Mouse (Mus musculus) ES-Bruce4 (cell line): ENCODE results near the gene Stxbp3. TPM values are rescaled to one million over a fixed set of nuclear protein-coding genes. Genes with fewer than 3 reads are reported as not detected.
A peak's percentile ranks its signal among the peaks of the same experiment; 100 is the strongest.
"Not testable (repeated sequence)": the region's sequence is repeated elsewhere in the genome, so short reads cannot be mapped to it uniquely, and the experiment has no call there.

Experiments
- H3K27ac ChIP-seq: 2 replicates; pipeline ENCODE4 v1.5.1; 2012; ENCODE audit warnings: low read length, inconsistent platforms; ENCODE audit not compliant: insufficient read depth
- H3K27me3 ChIP-seq: 2 replicates; pipeline ENCODE4 v1.6.1; 2012; ENCODE audit warnings: mild to moderate bottlenecking, low read length, inconsistent platforms; ENCODE audit not compliant: control insufficient read depth, poor library complexity, insufficient read depth, severe bottlenecking
- H3K36me3 ChIP-seq: 2 replicates; pipeline ENCODE4 v1.6.1; 2012; ENCODE audit warnings: inconsistent platforms, mild to moderate bottlenecking, low read length, moderate library complexity; ENCODE audit not compliant: control insufficient read depth, poor library complexity, insufficient read depth, severe bottlenecking
- H3K4me1 ChIP-seq: one replicate; pipeline ENCODE4 v1.8.1; 2011; ENCODE audit warnings: low read length; ENCODE audit not compliant: control insufficient read depth, insufficient read depth
- H3K4me3 ChIP-seq: 2 replicates; pipeline ENCODE4 v1.5.1; 2011; ENCODE audit warnings: low read depth, mild to moderate bottlenecking, low read length
- H3K9ac ChIP-seq: 2 replicates; pipeline ENCODE4 v1.6.1; 2012; ENCODE audit warnings: low read depth, mild to moderate bottlenecking, inconsistent platforms; ENCODE audit not compliant: poor library complexity, severe bottlenecking
- H3K9me3 ChIP-seq: replicated peaks from 2 replicates; pipeline ENCODE4 v1.6.1; 2012; ENCODE audit warnings: mild to moderate bottlenecking, low read length, inconsistent platforms; ENCODE audit not compliant: control insufficient read depth, poor library complexity, insufficient read depth, severe bottlenecking
- CTCF ChIP-seq: IDR thresholded peaks from one replicate; pipeline ENCODE4 v1.8.1; 2011; ENCODE audit warnings: low read depth, low read length
- EP300 ChIP-seq: IDR thresholded peaks from 2 replicates; pipeline ENCODE4 v1.6.1; 2011; ENCODE audit warnings: low read depth, low read length; ENCODE audit not compliant: insufficient read depth
- POLR2A ChIP-seq: IDR thresholded peaks from one replicate; pipeline ENCODE4 v1.8.1; 2011; ENCODE audit warnings: low read length; ENCODE audit not compliant: insufficient read depth
- polyA plus RNA-seq: library from polyadenylated mRNA; stranded (reverse); fragments of >200 nt; gene quantifications from 2 replicates; pipeline ENCODE4 v1.2.4, GENCODE M21; 2011; ENCODE audit warnings: low read depth; ENCODE audit not compliant: missing spikeins, insufficient read depth, insufficient read length

The Stxbp3 gene
- polyA plus RNA-seq, 1 experiment = 25.9 TPM

GRCm38 (mm10) chr3:108844026-108844425, 3.7 kb upstream of the Stxbp3 start:
- Histone ChIP-seq H3K27ac (no peak overlapping the region), H3K27me3 (no peaks in the 10 kb centered on the region), H3K4me3 (no peak overlapping the region), H3K9me3 (peaks cover 14% of the 10 kb centered on the region), H3K4me1 (no peaks in the 10 kb centered on the region), H3K9ac (no peak overlapping the region), H3K36me3 (no peaks in the 10 kb centered on the region)
- TF ChIP-seq EP300 (no peak), POLR2A (no peak)

GRCm38 (mm10) chr3:108840716-108841054, 359 bp upstream of the Stxbp3 start:
- no peak overlapping the region for H3K4me3 ChIP-seq
- no peak overlapping the region for H3K9ac ChIP-seq
- H3K36me3 ChIP-seq = no peaks in the 10 kb centered on the region
- no peak for TF ChIP-seq POLR2A
- TF ChIP-seq CTCF = no peak
- no peak for TF ChIP-seq EP300
- peaks cover 5% of the 10 kb centered on the region for H3K9me3 ChIP-seq
- no peaks in the 10 kb centered on the region for H3K4me1 ChIP-seq
- H3K27ac ChIP-seq = no peak overlapping the region
- no peaks in the 10 kb centered on the region for H3K27me3 ChIP-seq

GRCm38 (mm10) chr3:108839647-108839999, 703 bp downstream of the Stxbp3 start:
- no peaks in the 10 kb centered on the region for H3K9me3 ChIP-seq
- H3K27ac ChIP-seq = no peak overlapping the region
- peak overlapping the region; percentile 82 for H3K4me3 ChIP-seq
- TF ChIP-seq EP300 = no peak
- peak overlapping the region; percentile 76 for H3K9ac ChIP-seq
- H3K27me3 ChIP-seq = no peaks in the 10 kb centered on the region
- H3K4me1 ChIP-seq = no peaks in the 10 kb centered on the region
- H3K36me3 ChIP-seq = no peaks in the 10 kb centered on the region

- Histone ChIP-seq H3K9me3 (no peaks in the 10 kb centered on the region), H3K4me1 (no peaks in the 10 kb centered on the region), H3K9ac (no peak overlapping the region), H3K27ac (no peak overlapping the region), H3K27me3 (no peaks in the 10 kb centered on the region), H3K36me3 (no peaks in the 10 kb centered on the region), H3K4me3 (no peak overlapping the region)
- TF ChIP-seq POLR2A = no peak
- TF ChIP-seq EP300 = no peak
- TF ChIP-seq CTCF = no peak
Observed at GRCm38 (mm10) chr3:108838980-108839379, 1.3 kb downstream of the Stxbp3 start.

- no peak for TF ChIP-seq CTCF
- no peak for TF ChIP-seq EP300
- TF ChIP-seq POLR2A = no peak
- Histone ChIP-seq H3K4me3 (no peak overlapping the region), H3K27me3 (no peaks in the 10 kb centered on the region), H3K4me1 (no peaks in the 10 kb centered on the region), H3K9me3 (no peaks in the 10 kb centered on the region), H3K9ac (no peak overlapping the region), H3K36me3 (no peaks in the 10 kb centered on the region), H3K27ac (no peak overlapping the region)
Observed at GRCm38 (mm10) chr3:108836931-108837330, 3.4 kb downstream of the Stxbp3 start.

GRCm38 (mm10) chr3:108833717-108834116, 6.6 kb downstream of the Stxbp3 start:
- H3K36me3 ChIP-seq, H3K4me1 ChIP-seq, H3K4me3 ChIP-seq: not testable (repeated sequence)

GRCm38 (mm10) chr3:108831750-108832149, 8.6 kb downstream of the Stxbp3 start:
- Histone ChIP-seq H3K9me3 (no peaks in the 10 kb centered on the region), H3K9ac (no peak overlapping the region)
- TF ChIP-seq EP300 = no peak

More at GRCm38 (mm10) chr3:108833717-108834116, 6.6 kb downstream of the Stxbp3 start:
- H3K9ac ChIP-seq, H3K27ac ChIP-seq, H3K27me3 ChIP-seq, H3K9me3 ChIP-seq: not testable (repeated sequence)

More at GRCm38 (mm10) chr3:108831750-108832149, 8.6 kb downstream of the Stxbp3 start:
- Histone ChIP-seq H3K27ac (no peak overlapping the region), H3K4me1 (no peaks in the 10 kb centered on the region), H3K36me3 (no peaks in the 10 kb centered on the region; the same call in 1 of the 2 replicates), H3K4me3 (no peak overlapping the region), H3K27me3 (no peaks in the 10 kb centered on the region)
